Mouse (Mus musculus): Measurements from ENCODE around the gene Gm17359.

Gm17359 gene

DNA sequence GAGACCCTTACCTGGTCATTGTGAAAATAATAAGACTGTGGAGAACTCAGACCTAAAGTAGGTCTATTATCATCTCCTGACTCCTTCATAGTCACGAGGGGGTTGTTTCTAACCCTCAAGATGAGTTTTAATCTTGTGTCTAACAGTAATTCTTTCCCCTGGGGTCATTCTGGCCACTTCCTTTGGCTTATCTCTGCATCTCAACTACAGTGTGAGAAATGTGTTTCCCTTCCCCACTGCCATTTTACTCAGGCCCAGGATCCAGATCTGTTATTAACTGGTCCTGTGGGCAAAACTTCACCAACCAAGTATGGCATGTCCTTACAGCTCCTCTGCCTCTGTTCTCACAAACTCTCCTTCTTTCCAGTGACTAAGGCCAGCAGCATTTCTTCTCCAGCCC, 12.8 kb downstream of the Gm17359 start:
- no peak for DNase-seq (ENCODE audit: low spot score in 2 of 2)

DNA sequence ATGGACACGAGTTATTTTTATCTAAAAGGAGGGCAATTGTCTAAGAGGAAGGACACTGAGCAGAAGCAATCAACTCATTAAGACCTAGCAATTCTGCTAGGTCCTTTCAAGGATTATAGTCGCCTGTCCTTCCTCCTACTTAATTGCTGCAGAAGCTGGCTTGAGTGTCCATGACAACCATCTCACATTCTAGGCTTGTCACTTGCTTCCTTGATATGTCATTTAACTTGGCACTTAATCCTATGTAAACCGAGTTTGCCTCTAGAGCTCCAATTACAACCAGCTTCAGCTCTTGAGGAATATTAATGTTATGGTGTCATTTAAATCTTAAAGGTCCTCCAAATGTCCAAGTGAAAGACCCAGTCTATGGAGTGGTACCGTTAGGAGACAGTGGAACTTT, 22.3 kb downstream of the Gm17359 start:
- no peak for DNase-seq (ENCODE audit: low spot score in 2 of 2)

DNA sequence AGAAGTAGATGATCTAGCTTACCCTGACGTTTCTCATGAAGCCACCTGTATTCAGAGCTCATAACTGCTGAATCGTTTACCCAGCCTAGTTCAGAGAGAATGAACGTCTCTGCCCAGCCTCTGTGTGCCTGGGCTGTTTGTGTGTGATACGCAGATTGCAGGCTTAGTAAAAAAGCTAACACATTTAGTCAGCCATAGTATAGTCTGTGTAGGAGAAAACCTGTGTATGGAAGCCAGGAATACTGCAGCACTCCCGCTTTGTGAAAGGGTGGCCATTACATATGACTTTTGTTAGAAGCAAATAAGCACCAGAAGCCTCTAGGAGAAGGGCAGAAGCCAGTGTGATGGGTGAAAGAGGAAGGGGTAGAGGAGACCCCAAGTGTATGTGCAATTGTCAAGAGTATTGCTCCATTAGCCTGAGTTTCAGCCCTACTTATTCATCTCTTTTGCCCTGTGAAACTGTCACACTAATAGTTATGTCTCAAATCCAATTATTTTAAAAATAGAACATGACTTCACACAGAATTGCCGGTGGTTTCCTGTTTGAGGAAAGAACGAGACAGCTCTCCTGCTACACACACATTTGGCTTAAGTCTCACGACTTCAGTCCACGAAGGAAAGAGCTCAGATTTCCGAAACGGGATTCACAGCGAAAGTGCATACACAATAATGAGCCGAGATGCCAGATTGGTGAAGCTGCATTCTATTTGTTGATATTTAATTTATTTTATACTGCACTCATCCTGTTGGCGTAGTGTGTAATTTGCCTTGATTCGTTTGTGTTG, 24.0 kb downstream of the Gm17359 start:
- DNase-seq (ENCODE audit: low spot score in 2 of 2): no peak

DNA sequence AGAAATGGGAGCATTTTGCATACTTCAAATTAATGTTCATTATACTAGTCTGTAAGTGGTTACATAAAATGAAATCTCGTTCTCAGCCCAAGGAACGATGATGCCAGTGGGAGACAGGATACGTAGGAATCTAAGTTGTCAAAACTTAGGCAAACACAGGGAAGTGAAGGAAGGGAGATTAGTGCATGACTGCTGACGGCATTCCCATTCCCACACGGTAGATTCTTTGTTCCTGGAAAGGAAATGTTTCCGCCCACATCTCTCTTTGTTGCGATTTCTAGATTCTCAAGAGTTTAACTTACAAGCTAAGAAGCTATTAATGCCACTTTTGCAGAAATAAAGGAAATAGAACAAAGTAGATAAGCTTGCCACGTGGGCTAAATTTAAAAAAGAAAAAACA, 29.6 kb downstream of the Gm17359 start:
- no peak for DNase-seq (ENCODE audit: low spot score in 2 of 2)

DNA sequence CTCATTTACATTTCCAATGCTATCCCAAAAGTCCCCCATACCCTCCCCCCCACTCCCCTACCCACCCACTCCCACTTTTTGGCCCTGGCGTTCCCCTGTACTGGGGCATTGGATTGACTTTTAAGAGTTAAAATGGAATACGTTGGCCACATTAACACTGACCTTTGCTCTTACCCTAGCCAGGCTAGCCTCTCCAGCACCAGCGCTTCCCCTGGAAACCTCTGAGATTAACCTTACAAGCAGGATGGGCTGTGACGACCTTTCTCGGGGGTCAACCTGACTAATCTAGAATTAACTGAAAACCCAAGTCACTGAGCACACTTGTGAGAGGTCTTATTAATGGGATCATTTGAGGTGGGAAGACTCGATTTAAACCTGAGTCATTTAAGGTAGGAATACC, 31.8 kb downstream of the Gm17359 start:
- no peak for DNase-seq (ENCODE audit: low spot score in 2 of 2)

DNA sequence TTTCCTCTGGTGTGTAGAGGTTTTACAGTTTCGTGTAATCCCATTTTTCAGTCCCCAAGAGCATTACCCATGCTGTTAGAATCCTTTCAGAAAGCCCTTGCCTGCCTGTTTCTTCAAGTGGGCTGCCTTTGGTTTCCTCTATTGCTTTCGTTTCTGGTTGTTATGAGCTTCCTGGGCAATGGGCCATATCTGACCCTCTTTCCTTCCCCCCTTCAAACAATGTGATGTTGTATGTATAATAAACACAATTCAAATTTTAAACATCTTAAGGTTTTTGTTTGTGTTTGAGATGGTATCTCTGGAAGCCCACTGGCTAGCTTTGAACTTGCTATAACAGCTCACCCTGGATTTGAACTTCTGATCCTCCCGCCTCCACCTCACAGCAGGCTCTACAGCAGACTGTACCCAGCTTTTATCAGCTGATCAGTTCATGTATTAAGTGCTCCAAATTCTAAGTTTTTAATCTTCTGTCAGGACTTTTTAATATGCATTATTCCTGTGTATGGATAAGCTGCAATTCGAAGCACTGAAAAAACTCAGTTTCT, 34.0 kb downstream of the Gm17359 start:
- DNase-seq (ENCODE audit: low spot score in 2 of 2): no peak

DNA sequence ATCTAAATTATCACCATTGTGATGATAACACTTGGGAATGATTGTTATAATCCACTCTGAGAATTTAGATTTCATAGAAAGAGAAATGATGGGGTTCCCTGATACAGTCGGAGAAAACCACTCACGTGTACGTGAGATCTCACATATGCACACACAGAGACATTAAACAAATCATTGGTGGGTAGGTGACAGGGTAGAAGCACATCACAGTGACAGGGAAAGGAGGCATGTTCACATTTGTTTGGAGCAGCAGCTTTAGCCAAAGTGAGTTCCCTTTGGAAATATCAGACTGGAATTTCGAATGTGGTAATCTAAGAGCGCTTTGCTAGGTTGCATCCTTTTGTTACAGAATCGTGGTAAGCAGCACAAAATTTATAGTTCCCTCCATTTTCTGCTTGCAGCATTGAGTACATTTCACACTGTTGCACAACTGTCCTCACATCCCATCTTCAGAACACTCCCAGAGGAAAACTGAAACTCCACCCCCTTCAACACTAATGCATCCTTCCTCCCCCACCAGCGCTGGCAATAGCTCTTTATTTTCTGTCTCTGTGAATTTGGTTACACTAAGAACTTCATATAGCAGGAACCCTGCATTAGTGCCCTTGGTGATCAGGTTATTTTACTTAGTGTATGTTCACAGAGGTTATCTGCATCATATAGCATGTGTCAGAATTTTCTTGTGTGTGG, 35.2 kb downstream of the Gm17359 start:
- no peak for DNase-seq (ENCODE audit: low spot score in 2 of 2)

DNA sequence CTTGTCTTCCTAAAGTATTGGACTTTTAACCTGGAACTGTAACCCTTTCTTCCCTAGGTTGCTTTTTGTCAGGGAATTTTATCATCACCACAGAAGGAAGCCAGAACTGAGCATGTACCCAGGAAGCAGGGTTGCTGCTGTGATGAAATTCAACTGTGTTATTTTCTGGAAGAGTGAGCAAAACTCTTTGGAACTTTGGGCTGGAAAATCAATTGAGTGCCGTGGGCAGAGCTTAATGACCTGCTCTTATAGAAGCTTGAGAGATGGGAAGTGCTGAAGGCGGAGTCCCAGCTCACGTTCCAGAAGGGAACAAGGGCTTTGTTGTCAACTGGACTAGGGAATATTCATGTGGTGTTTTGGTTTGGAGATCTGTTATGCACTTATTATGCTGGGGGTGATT, 37.5 kb downstream of the Gm17359 start:
- DNase-seq (ENCODE audit: low spot score in 2 of 2): no peak

DNA sequence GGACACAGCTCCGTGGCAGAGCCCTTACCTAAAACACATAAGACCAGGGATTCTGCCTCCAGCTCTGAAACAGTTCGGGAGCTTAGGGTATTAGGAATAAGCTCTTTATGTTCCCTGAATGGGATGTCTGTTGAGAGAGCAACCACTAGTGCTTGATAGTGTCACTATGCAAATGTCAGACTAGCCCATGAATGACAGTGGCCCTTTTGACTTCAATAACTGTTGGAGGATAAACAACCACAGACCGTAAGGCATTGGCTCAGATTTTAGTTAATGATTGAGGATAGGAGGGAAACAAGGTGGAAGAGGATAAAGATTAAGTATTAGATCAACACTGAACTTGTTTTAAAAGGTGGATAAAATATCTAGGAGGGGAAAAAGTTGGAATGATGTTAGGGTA, 41.6 kb downstream of the Gm17359 start:
- DNase-seq (ENCODE audit: low spot score in 2 of 2): no peak

DNA sequence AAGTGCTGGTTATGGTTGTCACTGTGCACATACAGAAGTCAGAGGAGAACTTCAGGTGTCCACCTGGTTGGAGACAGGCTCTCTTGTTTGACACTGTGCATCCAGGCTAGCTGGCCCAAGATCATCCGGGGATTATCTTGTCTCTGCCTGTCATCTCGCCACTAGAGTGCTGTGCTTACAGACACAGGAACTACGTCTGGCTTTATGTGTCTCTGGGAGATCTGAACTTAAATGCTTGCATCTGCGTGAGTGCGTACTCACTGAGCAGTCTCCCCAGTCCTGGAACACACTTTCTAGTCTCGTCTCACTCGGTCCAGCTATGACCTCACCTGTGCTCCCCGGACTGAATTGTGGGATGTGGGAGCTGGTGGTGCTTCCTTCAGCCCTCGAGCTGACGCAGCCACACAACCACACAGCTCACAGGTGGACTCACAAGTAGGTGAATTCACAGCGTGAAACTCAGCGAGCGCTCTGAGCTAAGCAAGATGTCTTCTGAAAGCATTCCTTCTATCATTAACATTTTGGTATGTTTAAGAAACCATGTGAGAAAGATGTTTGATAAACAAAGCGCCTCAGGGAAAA, 42.9 kb downstream of the Gm17359 start:
- no peak for DNase-seq (ENCODE audit: low spot score in 2 of 2)

DNA sequence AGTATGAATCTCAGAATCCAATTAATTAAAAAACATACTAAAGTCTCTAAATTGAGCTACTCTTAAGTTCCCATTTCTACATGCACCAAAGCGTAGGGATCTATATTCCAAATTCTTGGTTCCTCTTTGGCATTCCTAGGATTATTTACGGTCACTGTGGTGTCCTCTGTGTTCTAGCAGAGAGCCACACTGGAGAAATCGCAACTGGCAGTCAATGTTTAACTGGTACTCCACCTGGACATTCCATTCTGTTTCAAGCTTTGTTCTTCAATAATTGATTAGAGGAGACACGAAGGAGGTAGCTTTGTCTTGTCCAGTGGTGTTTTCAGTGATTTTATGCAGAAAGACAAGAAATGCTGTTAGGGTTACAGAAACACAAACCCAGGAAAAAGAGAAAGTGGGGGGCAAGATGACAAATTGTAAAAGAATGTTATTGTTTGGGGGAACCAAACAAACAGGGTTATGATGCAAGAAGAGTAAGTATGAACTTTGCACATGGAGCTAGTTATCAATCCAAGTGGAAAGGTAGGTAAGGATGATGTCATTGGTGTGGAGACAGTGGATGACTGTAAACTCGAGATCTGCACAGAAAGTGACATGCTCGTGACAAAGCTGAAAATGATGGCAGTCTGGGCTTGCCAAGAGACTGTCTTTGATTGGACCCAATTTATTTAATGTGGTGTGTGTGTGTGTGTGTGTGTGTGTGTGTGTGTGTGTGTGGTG, 43.6 kb downstream of the Gm17359 start:
- DNase-seq (ENCODE audit: low spot score in 2 of 2): no peak

DNA sequence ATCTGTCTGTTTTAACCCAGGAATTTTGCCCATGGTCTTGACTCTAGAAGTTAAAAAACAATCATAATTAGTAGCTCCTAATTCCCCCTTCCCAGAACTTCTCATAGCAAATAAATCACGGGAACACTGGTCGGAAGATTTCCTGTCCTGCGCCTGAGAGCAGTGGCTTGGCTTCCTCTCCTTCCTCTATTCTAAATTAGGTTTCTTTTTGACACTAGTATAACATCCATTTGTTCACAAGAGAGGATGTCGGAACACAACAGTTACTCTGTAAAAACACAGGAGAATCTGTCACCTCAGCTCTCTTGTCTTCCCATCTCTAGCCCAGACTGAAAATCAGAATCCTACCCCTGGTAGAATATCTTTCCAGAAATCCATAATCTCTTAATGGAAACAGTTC, 44.9 kb downstream of the Gm17359 start:
- DNase-seq (ENCODE audit: low spot score in 2 of 2): no peak

DNA sequence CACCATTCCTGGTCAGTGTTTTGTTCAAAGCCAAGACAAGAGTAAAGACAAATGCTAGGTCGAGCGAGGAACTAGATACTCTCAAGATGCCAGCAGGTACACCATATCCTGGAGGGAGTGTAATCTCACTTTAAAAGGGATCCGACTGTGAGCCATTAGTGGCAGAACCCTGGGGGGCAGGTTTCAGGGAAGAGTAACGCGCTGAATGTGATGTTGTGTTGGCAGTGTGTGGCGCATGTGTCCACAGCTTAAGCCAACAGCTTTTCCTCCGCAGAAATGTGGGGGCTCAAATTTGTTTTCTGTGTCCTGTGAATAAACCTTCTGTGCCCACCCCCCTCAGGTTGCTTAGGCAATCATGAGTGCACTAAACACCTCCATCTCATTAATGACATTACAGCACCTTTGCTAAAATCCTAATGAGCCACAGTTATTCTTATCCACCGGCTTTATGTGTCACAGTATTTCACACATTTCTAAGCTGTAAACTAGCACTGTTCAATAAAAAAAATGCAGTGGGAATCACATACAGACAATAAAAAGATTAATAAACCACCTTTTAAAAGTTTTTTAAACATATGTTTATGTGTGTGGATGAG, 49.1 kb downstream of the Gm17359 start:
- DNase-seq (ENCODE audit: low spot score in 2 of 2): no peak

DNA sequence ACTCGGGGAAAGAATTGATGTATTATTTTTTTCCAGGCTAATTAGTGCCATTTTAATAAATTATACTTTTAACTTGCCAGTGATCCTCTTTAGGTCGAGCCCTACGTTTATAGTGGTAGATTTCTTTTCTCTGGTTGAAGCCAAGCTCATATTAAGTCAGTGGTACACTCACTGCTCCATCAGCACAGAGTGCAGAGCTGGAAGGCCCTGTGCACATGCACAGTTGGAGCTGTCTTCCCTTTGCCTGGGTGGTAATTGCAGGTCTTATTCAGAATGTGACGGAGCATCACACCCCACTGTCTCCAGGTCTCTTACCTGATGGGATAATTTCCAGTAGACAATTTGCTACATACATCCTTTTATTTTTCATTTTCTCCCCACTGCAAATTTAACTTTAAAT, 52.6 kb downstream of the Gm17359 start:
- no peak for DNase-seq (ENCODE audit: low spot score in 2 of 2)

DNA sequence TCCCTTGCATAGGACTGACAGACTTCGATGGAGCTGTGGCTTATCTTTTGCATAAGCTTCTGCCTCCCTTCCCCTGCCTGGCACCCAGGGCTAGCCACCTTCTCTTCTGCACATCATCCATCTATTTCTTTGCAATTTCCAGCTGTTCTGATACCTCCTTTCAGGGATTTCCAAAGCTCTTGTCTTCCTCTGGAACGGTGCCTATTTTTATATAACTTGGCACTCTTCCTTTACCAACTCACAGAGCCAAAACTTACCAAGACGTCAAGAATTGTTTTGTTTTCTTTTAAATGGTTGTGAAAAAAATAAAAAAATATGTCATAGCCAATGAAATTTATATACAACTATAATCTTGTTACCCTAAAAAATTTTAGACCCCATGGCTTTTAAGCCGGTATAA, 64.1 kb downstream of the Gm17359 start:
- DNase-seq (ENCODE audit: low spot score in 2 of 2): no peak

DNA sequence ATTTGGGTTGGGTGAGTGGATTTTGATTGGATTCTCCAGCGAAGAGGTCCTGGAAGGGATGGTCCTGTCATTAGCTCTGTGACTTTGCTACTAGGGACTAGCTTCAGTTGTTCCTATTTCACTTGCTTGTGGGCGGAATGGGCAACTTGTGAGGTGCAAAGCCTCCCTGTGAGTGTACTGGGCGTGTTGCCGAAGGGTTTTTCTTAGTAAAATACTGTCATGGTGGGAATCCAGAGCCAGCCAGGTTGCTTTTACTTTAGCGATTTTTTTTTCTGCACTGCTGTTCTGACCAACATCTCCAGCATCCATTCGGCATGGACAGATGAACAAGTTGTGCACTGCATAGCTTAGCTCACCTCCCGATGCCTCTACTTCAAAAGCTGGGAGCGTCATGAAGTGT, 65.6 kb downstream of the Gm17359 start:
- DNase-seq (ENCODE audit: low spot score in 2 of 2): no peak

DNA sequence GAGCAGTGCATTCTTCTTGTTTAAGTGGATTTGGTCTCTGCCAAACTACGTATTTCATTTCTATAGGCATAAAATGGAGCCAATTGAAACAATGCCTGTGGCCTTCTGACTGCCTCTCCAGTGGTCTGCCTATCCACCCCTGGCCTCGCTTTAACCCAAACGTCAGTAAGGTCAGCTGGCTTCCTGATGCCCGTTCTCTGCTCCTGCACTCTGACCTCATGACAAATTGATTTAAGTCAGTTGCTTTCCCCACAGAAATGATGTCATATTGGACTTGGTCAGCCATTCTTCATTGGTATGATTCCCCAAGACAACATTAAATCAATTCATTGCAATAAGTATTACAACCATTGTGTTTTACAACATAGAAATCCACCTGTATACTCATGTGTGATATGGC, 72.1 kb downstream of the Gm17359 start:
- DNase-seq (ENCODE audit: low spot score in 2 of 2): no peak

DNA sequence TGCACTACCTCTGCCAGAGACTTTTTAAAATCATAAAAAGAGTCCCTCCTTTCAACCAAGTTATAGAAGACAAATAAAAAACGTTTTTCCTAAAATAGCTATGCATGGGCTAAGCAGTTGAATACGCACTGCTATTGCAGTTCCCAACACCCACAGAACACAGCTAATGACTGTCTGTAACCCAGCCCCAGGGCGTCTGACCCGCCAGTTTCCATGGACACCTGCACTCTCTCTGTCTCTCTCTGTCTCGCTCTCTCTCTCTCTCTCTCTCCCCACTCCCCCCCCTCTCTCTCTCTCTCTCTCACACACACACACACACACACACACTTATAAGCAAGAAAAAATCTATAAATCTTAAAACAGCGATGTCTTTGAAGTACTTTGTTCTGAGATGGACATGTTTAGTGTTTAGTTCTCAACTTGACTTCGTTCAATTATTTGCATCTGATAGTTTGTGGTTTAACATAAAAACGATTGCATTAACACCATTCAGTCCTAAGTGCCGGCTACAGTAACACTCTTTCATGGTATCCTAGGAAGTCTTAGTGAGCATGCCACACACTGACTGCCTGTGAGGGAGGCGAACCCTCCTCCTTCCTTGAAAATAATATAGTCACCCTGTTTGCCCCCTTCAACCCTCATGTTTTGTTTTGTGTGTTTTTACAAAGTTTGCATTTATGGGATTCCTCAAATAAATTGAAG, 73.6 kb downstream of the Gm17359 start:
- DNase-seq (ENCODE audit: low spot score in 2 of 2): no peak

DNA sequence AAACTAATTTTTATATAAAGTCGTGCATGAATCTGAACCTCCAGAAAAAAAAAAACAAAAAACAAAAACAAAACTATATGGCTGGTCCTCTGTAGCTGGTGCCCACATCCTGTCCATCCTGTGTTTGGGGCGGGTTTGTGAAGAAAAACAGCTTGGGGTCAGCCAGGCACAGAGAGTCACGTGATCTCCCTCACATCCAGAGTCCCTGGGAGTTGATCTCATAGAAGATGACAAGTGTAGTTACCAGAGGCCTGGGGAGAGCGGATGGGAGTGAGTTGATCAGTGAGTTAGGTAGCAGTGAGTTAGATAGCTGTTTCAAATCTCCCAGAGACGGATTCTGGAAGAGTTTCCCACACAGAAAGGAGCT, 74.2 kb downstream of the Gm17359 start:
- no peak for DNase-seq (ENCODE audit: low spot score in 2 of 2)

DNA sequence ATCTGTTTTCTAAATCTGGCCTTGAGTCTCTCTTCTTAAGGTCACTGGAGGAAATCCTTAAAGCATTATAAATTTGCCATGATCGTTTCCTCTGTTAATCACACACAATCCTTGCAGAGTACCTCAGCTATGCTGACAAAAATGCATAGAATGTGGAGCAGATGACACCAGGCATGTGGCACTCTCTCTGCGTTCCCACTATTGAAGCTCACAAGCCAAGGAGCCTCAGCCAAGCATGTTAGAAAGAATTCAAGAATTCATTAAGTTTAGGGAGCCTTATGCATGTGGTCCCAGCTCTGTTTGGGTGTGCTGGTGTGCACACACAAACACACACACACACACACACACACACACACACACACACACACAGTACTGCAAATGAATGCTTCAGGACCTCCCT, 75.2 kb downstream of the Gm17359 start:
- DNase-seq (ENCODE audit: low spot score in 2 of 2): no peak

DNA sequence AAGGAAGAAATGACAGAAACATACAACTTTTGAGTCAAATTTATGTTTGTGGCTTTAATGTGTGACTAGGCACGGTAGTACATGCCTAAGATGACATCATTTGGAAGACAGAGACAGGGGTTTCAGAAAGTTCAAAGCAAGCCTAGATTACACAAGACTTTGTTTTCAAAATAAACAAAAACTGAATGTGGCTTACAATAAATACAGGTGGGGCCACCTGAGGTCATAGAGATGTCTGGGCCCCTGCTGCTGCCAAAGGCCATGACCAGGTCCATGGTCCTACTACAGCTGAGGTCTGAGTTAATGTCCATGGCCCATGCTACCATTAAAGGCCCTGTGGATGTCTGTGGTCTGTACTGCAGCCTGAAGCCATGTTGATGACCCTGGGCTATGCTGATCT, 77.0 kb downstream of the Gm17359 start:
- DNase-seq (ENCODE audit: low spot score in 2 of 2): no peak
